Mouse (Mus musculus) cerebellum, postnatal 4 days (tissue): ENCODE measurements around the gene Olfr986.
"Not testable (repeated sequence)": the region's sequence is repeated elsewhere in the genome, so short reads cannot be mapped to it uniquely, and the experiment has no call there.

Experiments
- DNase-seq, 2 experiments: peaks; one replicate each; pipeline ENCODE4 v3.0.0; 2022; ENCODE audit warnings: low spot score in 2 of 2, mixed read lengths in 1 of 2

The Olfr986 gene

GRCm38 (mm10) chr9:40180620-40181019 is at the start of gene Olfr986:
TSS of gene Olfr986 (plus strand) at chr9:40180920.
- DNase-seq = no peak

DNA sequence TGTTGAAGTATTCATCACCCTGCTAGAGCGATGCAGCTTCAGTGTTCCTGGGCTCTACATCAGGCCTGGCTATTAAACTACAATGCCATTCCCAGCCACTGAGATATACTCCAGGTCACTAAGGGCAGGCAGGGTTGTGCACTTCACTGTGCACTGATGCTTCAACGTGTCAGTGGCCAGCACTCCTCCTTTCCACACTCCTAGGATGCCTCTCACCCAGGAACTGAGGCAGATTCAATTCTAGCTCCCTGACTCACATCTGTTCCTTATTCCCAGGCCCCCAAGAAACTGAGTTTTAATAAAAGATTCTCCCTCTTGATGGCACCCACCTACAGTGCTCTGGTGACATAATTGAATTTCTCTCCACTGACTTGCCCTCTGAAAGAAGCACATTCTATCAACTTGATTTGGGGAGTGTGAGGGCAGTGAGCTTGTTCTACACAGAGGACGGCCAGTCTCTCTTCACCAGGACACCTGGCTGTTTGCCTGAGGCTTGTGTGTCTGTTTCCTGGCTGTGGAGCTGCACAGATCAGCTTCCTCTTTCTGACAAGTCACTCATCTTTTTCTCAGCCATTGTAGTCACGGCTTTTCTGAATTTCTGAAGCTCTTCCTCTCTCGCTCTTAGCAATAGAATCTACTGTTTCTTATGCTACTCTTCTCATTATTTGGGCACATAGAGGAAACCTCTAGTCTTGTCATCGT is 43.6 kb upstream of the Olfr986 start:
- no peak for DNase-seq

DNA sequence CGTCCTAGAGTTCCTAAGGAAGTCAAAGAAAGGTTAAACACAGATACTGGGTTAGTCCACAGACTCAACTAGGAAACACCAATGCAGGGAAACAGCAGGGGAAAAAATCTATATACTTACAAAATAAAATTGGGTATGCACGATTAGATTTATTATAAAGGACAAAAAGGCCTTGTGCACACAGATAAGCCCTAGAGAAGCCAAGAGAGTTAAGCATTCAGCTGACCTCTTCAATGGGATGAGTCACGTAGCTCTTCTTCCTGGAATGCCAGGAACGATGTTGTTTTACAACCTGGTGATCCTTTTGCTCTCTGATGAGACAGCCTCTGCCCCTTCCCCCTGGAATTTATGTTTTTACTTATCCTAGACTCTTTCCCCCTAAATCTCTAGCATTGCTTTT is 41.2 kb upstream of the Olfr986 start:
- no peak for DNase-seq

DNA sequence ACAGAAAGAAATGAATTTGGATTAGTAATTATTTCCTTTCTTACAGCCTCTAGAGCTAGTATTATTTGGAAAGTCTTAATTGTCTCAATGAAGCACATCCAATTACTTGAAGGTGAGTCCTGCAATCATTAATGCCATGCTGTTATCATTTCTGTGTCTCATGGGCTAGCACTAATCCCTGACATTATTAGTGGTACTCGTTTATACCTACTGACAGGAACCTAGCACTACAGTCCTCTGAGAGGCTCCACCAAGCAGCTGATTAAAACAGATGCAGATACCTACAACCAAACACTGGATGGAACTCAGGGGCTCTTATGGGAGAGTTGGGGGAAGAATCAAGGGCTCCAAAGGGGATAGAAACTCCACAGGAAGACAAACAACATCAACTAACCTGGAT is 39.2 kb upstream of the Olfr986 start:
- no peak for DNase-seq

- no peak for DNase-seq
Measured at GRCm38 (mm10) chr9:40155118-40155644, 25.5 kb upstream of the Olfr986 start.

GRCm38 (mm10) chr9:40166446-40166845 is 14.3 kb upstream of the Olfr986 start:
- DNase-seq = no peak

DNA sequence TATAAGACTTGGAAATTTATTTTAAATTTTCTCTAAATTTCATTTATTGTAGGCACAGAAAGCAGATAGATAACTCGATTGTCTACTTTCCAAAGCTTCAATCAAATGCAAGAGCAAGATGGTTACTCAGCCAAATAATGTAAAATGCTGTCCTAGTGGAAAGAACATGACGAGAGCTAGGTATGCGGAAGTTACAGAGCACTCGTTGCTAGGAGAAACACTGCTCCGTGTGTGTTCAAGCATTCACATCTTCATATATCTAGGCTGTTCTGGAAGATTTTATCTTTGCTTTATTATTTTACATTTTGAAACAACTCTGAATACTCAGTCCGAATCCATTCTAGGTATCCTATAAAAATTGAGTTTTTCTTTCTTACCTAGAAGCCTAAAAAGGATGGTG is 3.7 kb upstream of the Olfr986 start:
- DNase-seq = no peak

- DNase-seq = not testable (repeated sequence)
Measured at GRCm38 (mm10) chr9:40185166-40185565, 4.4 kb downstream of the Olfr986 start.

- no peak for DNase-seq
Measured at GRCm38 (mm10) chr9:40191086-40191876, 10.6 kb downstream of the Olfr986 start.

- peak; percentile 77 to 87 for DNase-seq
Measured at GRCm38 (mm10) chr9:40192098-40193038, 11.6 kb downstream of the Olfr986 start, which contains the start of gene Zfp202. TSS of gene Zfp202 (plus strand) at chr9:40192316.

- no peak for DNase-seq
Measured at GRCm38 (mm10) chr9:40195981-40196380, 15.3 kb downstream of the Olfr986 start.

DNA sequence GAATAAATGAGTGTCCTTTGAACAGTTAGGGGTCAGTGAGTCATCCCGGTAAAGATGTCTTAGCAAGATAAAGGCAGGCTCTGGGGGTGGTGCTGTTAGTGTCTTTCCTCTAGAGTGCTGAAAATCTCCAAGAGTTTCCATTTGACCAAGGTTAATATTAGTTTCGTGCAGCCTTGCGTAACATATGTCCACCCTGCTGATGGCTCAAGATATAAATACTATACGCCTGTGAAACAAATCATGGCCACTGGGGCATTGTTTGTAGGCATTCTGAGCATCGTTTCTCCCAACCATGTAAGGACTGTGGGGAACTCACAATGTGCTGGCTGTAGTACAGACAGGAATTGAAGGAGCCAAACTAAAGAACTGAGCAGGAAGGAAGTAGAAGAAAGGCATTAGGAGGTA is 25.8 kb downstream of the Olfr986 start:
- no peak for DNase-seq

DNA sequence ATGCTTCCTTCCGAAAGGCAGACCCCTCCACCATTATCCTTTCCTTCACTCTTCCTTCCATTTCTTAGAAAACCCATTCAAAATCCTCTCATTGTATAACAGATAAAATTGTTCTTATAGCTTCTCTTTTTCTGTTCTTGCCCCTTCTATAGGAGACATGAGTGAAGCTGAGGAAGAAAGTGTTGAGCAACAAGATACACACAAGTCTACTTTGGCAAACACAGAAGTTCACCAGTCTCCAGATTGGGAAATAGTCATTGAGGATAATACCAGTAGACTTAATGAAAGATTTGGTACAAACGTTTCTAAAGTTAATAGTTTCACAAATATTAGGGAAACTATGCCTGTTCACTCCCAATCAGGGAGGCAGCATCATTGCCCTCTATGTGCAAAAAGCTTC is 30.0 kb downstream of the Olfr986 start:
- DNase-seq = no peak

GRCm38 (mm10) chr9:40214058-40214457 is 33.3 kb downstream of the Olfr986 start:
- DNase-seq = no peak

GRCm38 (mm10) chr9:40216651-40217050 is 35.9 kb downstream of the Olfr986 start:
- no peak for DNase-seq

GRCm38 (mm10) chr9:40224289-40224688 is 43.6 kb downstream of the Olfr986 start:
- DNase-seq = no peak

DNA sequence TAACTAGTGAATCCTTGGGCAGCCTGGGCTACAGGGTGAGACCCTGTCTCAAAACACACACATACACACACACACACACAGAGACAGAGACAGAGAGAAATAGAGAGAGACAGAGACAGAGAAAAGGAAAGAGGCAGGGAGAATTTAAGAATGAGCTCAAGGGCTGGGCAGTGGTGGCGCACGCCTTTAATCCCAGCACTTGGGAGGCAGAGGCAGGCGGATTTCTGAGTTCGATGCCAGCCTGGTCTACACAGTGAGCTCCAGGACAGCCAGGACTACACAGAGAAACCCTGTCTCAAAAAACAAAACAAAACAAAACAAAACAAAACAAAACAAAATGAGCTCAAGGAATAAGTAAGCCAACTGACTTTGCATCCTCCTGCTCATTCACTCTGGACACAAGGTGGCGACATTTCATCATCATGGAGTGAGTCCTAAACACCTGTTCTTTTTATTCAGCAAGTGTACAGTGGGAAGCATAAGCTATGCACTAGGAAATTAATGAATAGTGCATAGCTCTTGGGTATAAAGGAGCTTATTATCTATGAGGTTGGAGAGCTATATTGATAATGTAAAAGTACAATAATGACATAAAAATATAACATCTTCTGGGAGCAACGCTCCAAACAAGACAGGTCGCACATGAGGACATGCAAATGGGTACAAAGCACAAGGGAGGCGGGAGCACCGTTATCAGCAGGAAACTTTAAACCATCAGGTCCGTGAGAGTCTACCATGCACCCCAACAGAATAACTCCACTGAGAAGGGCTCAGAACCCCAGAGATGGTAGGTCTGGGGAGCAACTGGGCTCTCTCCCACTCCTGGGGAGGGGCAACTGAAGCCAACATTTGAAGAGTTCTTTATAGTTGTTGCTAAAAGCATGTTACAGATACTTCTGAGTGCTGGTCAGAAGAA is 47.4 kb downstream of the Olfr986 start:
- peak in 1 of 2 experiments; percentile 45 for DNase-seq

DNA sequence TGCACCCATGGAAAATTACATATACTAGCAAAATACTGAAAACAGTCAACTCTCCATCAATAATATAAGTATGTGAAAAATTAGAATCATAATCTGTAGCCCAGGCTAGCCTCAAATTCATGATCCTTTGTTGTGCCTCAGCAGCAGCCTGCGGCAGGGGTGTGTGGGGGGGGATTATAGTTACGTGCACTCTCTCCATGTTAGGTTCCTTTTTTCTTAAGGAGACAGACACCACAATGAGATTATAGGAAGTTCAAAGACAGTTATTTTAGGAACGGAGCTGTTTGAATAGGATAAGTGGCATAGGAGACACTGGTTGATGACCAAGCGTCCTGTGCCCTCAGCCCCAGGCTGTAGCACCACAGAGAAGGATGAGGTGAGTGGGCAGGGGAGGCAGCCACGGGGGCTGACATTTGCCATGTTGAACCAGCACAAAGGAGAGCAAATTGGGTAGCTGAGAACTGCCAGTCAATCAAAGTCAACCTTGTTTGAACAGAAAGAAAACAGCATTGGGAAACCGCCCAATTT is 48.1 kb downstream of the Olfr986 start:
- DNase-seq = no peak

GRCm38 (mm10) chr9:40229479-40229878 is 48.8 kb downstream of the Olfr986 start:
- no peak for DNase-seq

- no peak for DNase-seq
Measured at GRCm38 (mm10) chr9:40231019-40231418, 50.3 kb downstream of the Olfr986 start.
